Mouse (Mus musculus): Measurements from ENCODE around the gene Tbxas1. TPM values are rescaled to one million over a fixed set of nuclear protein-coding genes. Genes with fewer than 3 reads are reported as not detected.

The Tbxas1 gene
- polyA plus RNA-seq, 1 experiment from 2014 or later, result 2.3 TPM

Other genes with a start within 250 kb of the Tbxas1 start
- gene Klrg2, start 238.2 kb upstream of the Tbxas1 start, polyA plus RNA-seq (2015; fragmentation: Nextera tagmentation; extraction: Ambion mirVana), result 0.11 and 0.26 TPM in 2 replicates
- 28.9 and 34.0 TPM in 2 replicates for gene Clec2l, start 212.3 kb upstream of the Tbxas1 start, polyA plus RNA-seq (2015; fragmentation: Nextera tagmentation; extraction: Ambion mirVana)
- 43.5 and 45.3 TPM in 2 replicates for gene Hipk2, start 761 bp downstream of the Tbxas1 start, polyA plus RNA-seq (2015; fragmentation: Nextera tagmentation; extraction: Ambion mirVana)
- gene Parp12, start 242.9 kb downstream of the Tbxas1 start, polyA plus RNA-seq (2015; fragmentation: Nextera tagmentation; extraction: Ambion mirVana), result 2.3 and 3.1 TPM in 2 replicates